Mouse (Mus musculus) heart, postnatal 0 days (tissue): ENCODE data around the gene Lgr5.

ENCODE experiments used
- CTCF ChIP-seq: IDR thresholded peaks from 2 replicates; pipeline ENCODE4 v1.5.1; 2016; ENCODE audit warnings: antibody characterized with exemption, control low read depth, low read depth
- EP300 ChIP-seq: IDR thresholded peaks from 2 replicates; pipeline ENCODE4 v1.6.1; 2016; ENCODE audit warnings: antibody characterized with exemption, low read depth

GRCm38 (mm10) chr10:115542917-115543316, 44.7 kb downstream of the Lgr5 start:
- no peak for TF ChIP-seq CTCF
- no peak for TF ChIP-seq EP300
